Mouse (Mus musculus) limb, embryonic 13.5 days (tissue): ENCODE data around the gene Prkca. TPM values are rescaled to one million over a fixed set of nuclear protein-coding genes. Genes with fewer than 3 reads are reported as not detected.

Experiments
- ATAC-seq: fragments of 200-750 bp; cut with Nextera tagmentation; 2 replicates; pipeline ENCODE4 v1.8.0; 2017; ENCODE audit warnings: low read depth, moderate number of reproducible peaks, moderate TSS enrichment; ENCODE audit not compliant: low FRiP score
- H3K27ac ChIP-seq: fragments of 300-500 bp; sonication (generic); 2 replicates; pipeline ENCODE4 v1.5.1; 2015; ENCODE audit warnings: inconsistent platforms, mild to moderate bottlenecking, moderate library complexity
- H3K27me3 ChIP-seq: fragments of 300-500 bp; sonication (generic); 2 replicates; pipeline ENCODE4 v1.6.1; 2015; ENCODE audit warnings: mild to moderate bottlenecking, inconsistent platforms
- H3K36me3 ChIP-seq: fragments of 300-500 bp; sonication (generic); 2 replicates; pipeline ENCODE4 v1.6.1; 2015; ENCODE audit warnings: inconsistent platforms, mild to moderate bottlenecking, moderate library complexity
- H3K4me1 ChIP-seq: fragments of 300-500 bp; sonication (generic); 2 replicates; pipeline ENCODE4 v1.6.1; 2015; ENCODE audit warnings: inconsistent platforms
- H3K4me2 ChIP-seq: fragments of 300-500 bp; sonication (generic); replicated peaks from 2 replicates; pipeline ENCODE4 v1.6.1; 2015; ENCODE audit warnings: inconsistent platforms, mild to moderate bottlenecking, moderate library complexity
- H3K4me3 ChIP-seq: fragments of 300-500 bp; sonication (generic); 2 replicates; pipeline ENCODE4 v1.5.1; 2015; ENCODE audit warnings: moderate library complexity, mild to moderate bottlenecking, inconsistent platforms
- H3K9ac ChIP-seq: fragments of 300-500 bp; sonication (generic); 2 replicates; pipeline ENCODE4 v1.6.1; 2015; ENCODE audit warnings: mild to moderate bottlenecking, inconsistent platforms
- H3K9me3 ChIP-seq: fragments of 300-500 bp; sonication (generic); 2 replicates; pipeline ENCODE4 v1.6.1; 2016; ENCODE audit warnings: inconsistent platforms
- WGBS: fragments of 180-500 bp; shearing (Covaris S2); methylation state at CpG from one replicate; pipeline ENCODE4 v1.1.7; 2015; 5-methylcytosine and 5-hydroxymethylcytosine counted together
- polyA plus RNA-seq: library from polyadenylated mRNA; unstranded; fragments of >200 nt; fragmentation: Nextera tagmentation; extraction: Ambion mirVana; gene quantifications from 2 replicates; pipeline ENCODE4 v1.2.1, GENCODE M21; 2015

Prkca gene
- polyA plus RNA-seq, 1 experiment from 2014 or later, result 7.2 TPM

DNA sequence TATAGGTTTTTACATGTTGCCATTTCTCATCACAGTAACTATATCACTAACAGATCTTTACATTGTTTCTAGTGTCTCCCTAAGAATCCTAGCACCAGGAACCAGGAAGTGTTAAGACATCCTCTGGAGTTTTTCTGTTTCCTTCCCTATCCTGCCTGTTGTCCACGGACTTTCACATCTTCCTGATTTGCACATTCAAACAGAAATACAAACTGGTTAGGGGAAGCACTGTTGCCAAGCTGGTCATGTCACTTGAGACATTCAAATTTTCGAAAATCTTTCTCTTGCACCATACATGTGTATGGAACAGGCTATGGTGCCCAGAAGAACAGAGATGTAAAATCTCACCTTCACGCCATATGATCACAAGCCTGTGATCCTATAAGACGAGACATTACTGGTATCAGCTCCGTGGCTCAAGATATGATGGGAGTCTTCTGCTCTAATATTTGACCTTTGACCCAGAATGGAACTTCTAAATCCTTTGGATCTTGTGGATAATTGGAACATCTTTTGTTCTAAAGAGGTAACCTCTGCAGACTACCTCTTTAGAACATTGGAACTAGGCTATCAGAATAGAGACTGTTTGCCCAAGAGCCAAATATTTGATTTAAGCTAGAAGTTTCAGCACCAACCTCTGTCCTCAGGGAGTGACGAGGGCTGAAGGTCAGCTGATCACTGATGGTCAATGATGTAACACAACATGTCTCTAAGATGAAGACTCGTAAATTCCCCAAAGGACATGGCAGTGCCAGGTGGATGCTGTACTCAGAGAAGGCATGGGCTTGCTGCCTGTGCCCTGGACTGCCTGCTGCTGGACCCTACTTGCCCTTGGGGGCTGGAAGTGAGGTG is 91.6 kb downstream of the Prkca start:
- Histone ChIP-seq H3K4me2 (no peak overlapping the region), H3K27ac (no peak overlapping the region), H3K27me3 (no peaks in the 10 kb centered on the region), H3K36me3 (no peaks in the 10 kb centered on the region), H3K9ac (no peak overlapping the region), H3K9me3 (no peaks in the 10 kb centered on the region), H3K4me3 (no peak overlapping the region), H3K4me1 (peaks cover 35% of the 10 kb centered on the region)
- no peak for ATAC-seq
- 87% methylated on average over 7 of the region's 7 CpGs for WGBS

DNA sequence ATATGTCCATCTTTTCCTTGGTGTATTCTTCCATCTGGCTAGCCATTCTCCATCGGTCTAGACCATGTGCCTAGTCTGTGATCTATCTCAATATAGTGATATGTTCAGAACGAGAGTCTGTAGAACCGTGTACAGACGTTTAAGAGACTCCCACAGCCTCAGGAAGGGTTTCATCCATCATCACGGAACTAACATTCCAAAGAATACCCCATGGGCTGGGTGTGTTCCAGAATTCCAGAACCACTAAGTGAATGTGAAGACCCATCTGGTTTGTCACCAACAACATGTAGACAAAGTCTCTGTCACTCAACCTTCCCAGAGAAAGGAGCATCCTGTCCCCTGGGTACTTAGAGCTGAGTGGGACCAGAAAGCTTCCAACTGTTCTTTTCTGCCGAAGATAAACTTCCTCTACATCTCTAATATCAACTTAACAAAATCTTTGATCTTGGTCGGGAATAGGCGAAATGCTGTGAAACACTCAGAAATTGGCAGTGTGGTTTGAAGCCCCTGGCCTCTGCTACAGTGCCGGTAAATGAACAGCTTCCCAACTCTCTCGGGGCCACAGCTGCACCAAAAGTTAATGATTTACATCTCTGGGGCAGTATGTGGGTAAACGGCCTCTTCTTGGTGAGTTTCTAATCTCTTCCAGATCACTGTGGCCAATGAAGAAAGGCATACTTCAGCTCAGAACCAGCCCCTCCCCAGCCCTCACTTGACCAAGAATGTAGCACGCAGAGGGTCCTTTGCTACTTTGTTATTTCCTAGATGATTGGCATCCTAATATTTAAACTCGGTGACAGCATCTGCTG is 92.7 kb downstream of the Prkca start:
- no peak overlapping the region for H3K4me2 ChIP-seq
- no peak overlapping the region for H3K27ac ChIP-seq
- WGBS, result 56% methylated on average over 13 of the region's 13 CpGs
- H3K4me1 ChIP-seq, result peaks cover 40% of the 10 kb centered on the region
- H3K4me3 ChIP-seq, result no peak overlapping the region
- no peaks in the 10 kb centered on the region for H3K9me3 ChIP-seq
- H3K27me3 ChIP-seq, result no peaks in the 10 kb centered on the region
- no peak overlapping the region for H3K9ac ChIP-seq
- no peak for ATAC-seq
- H3K36me3 ChIP-seq, result no peaks in the 10 kb centered on the region

GRCm38 (mm10) chr11:108250146-108250635 is 93.5 kb downstream of the Prkca start:
- Histone ChIP-seq H3K9me3 (no peaks in the 10 kb centered on the region), H3K4me2 (no peak overlapping the region), H3K36me3 (no peaks in the 10 kb centered on the region), H3K4me1 (peaks cover 42% of the 10 kb centered on the region), H3K27ac (no peak overlapping the region), H3K4me3 (no peak overlapping the region), H3K27me3 (no peaks in the 10 kb centered on the region), H3K9ac (no peak overlapping the region)
- no peak for ATAC-seq
- 47% methylated on average over 1 of the region's 1 CpGs for WGBS

DNA sequence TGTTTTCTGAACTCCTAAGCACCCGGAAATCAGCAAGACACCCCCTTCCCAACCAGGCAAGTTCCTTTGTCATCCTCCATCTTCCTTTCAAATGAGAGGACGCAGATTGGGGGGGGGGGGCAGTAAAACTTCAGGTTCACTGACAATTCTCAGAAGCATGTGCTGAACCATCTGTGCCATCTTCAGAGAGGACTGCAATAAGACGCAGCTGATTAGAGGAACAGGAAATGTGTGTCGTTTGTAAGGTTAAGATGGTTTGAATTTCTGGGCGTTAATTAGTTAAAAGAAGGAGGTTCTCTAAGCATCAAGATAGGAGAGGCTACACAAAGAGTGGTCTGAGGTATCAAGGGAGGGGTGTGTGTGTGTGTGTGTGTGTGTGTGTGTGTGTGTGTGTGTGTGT is 94.2 kb downstream of the Prkca start:
- no peak overlapping the region for H3K27ac ChIP-seq
- peaks cover 37% of the 10 kb centered on the region for H3K4me1 ChIP-seq
- no peak for ATAC-seq
- no peak overlapping the region for H3K9ac ChIP-seq
- H3K9me3 ChIP-seq, result no peaks in the 10 kb centered on the region
- no peaks in the 10 kb centered on the region for H3K27me3 ChIP-seq
- H3K4me2 ChIP-seq, result no peak overlapping the region
- 53% methylated on average over 5 of the region's 5 CpGs for WGBS
- no peaks in the 10 kb centered on the region for H3K36me3 ChIP-seq
- H3K4me3 ChIP-seq, result no peak overlapping the region

DNA sequence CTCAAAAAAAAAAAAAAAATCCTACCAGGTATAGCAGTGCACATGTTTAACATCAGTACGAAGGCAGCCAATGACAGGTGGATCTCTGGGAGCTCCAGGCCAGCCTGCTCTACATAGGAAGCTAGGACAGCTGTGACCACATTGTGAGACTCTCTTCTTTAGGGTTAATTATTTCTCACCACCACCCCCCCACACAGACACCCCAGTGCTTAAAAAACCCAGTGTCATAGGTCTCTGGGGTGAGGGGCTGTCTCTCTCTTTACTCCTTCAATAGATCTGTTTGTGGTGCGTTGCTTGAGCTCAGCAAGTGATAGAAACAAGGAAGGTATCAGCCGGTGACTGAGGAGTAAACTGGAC is 94.7 kb downstream of the Prkca start:
- 89% methylated on average over 3 of the region's 3 CpGs for WGBS

DNA sequence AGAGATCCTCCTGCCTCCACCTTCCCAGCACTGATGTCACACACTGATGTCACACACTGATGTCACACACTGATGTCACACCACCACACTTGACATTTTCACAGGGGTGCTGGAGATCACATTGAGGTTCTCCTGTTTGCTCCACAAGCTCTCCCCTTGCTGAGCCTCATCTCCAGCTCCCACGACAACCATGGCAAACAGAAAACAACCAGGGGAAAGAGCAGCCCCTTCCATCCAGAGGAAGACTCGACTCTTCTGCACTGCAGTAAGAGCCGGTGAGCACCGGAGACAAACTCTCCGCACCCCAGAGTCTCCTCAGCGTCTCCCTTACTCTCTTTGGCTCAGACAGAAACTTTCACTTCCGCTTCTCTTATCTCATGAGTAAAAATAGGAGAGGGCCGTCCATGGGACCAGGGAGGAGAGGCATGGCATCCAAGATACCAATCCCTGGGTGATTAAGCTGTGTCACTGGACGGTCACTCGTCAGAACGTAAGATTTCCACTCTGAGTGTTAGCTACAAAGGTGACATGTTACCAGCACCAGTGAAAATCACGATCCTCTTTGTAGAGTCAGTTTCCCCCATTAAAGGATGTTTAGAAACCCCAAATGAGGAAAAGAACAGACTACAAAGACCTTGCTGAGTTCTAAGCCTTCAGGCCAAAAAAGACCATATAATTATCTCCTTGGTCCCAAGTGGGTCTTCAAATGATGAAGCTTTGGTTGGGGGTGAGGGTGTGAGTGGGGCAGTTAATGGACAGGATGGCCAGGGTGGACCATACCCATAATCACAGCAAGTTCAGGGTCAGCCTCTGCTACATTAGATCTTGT is 95.3 kb downstream of the Prkca start:
- ATAC-seq, result no peak
- no peak overlapping the region for H3K4me2 ChIP-seq
- H3K36me3 ChIP-seq, result no peaks in the 10 kb centered on the region
- H3K27ac ChIP-seq, result no peak overlapping the region
- H3K27me3 ChIP-seq, result no peaks in the 10 kb centered on the region
- no peak overlapping the region for H3K9ac ChIP-seq
- WGBS, result 80% methylated on average over 12 of the region's 12 CpGs
- H3K4me1 ChIP-seq, result peaks cover 28% of the 10 kb centered on the region
- no peaks in the 10 kb centered on the region for H3K9me3 ChIP-seq
- H3K4me3 ChIP-seq, result no peak overlapping the region

More for the DNA sequence above, 94.7 kb downstream of the Prkca start:
- Histone ChIP-seq H3K4me1 (peaks cover 33% of the 10 kb centered on the region), H3K27ac (no peak overlapping the region), H3K4me3 (no peak overlapping the region), H3K27me3 (no peaks in the 10 kb centered on the region), H3K9ac (no peak overlapping the region), H3K4me2 (no peak overlapping the region), H3K9me3 (no peaks in the 10 kb centered on the region), H3K36me3 (no peaks in the 10 kb centered on the region)
- no peak for ATAC-seq

DNA sequence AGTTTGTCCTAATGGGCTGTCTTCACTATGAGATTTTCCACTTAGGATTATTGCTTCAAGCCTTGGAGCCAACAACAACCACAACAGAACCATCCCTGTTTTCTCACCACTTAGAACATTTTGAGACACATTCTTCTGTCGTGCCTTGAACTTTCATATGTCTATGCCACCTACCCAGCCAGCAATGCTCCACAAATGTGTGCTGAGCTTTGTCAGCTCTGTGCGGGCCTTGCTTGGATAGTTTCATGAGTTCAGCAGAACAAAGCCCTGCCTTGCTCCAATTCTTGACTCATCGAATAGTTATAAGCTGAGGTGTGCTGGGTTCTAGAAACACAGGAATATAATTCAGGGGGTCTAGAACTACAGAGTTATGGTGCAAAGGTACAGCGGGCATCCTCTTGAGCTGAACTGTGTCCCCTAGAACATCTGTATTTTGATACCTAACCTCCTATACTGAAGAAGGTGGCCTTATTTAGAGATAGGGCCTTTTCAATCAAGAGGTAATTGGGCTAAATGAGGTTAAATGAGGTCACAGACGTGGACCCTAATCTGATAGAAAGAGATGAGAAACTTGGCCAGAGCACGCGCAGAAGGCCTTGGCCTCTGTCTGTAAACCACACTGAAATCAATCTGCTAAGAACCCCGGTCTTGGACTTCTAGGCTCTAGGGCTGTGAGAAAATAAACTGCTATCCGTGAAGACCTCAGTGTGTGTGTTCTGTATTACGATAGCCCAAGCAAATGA is 96.4 kb downstream of the Prkca start:
- Histone ChIP-seq H3K27me3 (no peaks in the 10 kb centered on the region), H3K9ac (no peak overlapping the region), H3K27ac (no peak overlapping the region), H3K4me1 (peaks cover 28% of the 10 kb centered on the region), H3K9me3 (no peaks in the 10 kb centered on the region), H3K4me3 (no peak overlapping the region), H3K4me2 (no peak overlapping the region), H3K36me3 (no peaks in the 10 kb centered on the region)
- 89% methylated on average over 10 of the region's 10 CpGs for WGBS
- no peak for ATAC-seq

GRCm38 (mm10) chr11:108246267-108246702 is 97.4 kb downstream of the Prkca start:
- no peak overlapping the region for H3K4me2 ChIP-seq
- H3K4me3 ChIP-seq, result no peak overlapping the region
- no peak overlapping the region for H3K9ac ChIP-seq
- H3K9me3 ChIP-seq, result no peaks in the 10 kb centered on the region
- H3K27me3 ChIP-seq, result no peaks in the 10 kb centered on the region
- H3K36me3 ChIP-seq, result no peaks in the 10 kb centered on the region
- WGBS, result 66% methylated on average over 4 of the region's 4 CpGs
- ATAC-seq, result no peak
- H3K4me1 ChIP-seq, result peaks cover 33% of the 10 kb centered on the region
- H3K27ac ChIP-seq, result no peak overlapping the region

GRCm38 (mm10) chr11:108244241-108244640 is 99.5 kb downstream of the Prkca start:
- H3K4me3 ChIP-seq, result no peak overlapping the region
- ATAC-seq, result no peak
- peaks cover 35% of the 10 kb centered on the region for H3K4me1 ChIP-seq
- no peak overlapping the region for H3K4me2 ChIP-seq
- no peak overlapping the region for H3K27ac ChIP-seq
- H3K36me3 ChIP-seq, result no peaks in the 10 kb centered on the region
- no peaks in the 10 kb centered on the region for H3K27me3 ChIP-seq
- WGBS, result 65% methylated on average over 2 of the region's 2 CpGs
- no peak overlapping the region for H3K9ac ChIP-seq
- H3K9me3 ChIP-seq, result no peaks in the 10 kb centered on the region

GRCm38 (mm10) chr11:108243633-108244032 is 100.1 kb downstream of the Prkca start:
- Histone ChIP-seq H3K9me3 (no peaks in the 10 kb centered on the region), H3K9ac (no peak overlapping the region), H3K4me1 (peaks cover 41% of the 10 kb centered on the region), H3K4me3 (no peak overlapping the region), H3K27me3 (no peaks in the 10 kb centered on the region), H3K27ac (no peak overlapping the region), H3K36me3 (no peaks in the 10 kb centered on the region), H3K4me2 (no peak overlapping the region)
- no peak for ATAC-seq
- 38% methylated on average over 2 of the region's 2 CpGs for WGBS

- Histone ChIP-seq H3K9me3 (no peaks in the 10 kb centered on the region), H3K27ac (no peak overlapping the region), H3K4me1 (peaks cover 59% of the 10 kb centered on the region), H3K4me3 (no peak overlapping the region), H3K36me3 (no peaks in the 10 kb centered on the region), H3K9ac (no peak overlapping the region), H3K27me3 (no peaks in the 10 kb centered on the region), H3K4me2 (no peak overlapping the region)
- 57% methylated on average over 11 of the region's 11 CpGs for WGBS
- no peak for ATAC-seq
These were observed 102.7 kb downstream of the Prkca start for GRCm38 (mm10) chr11:108240924-108241498.
